Mouse (Mus musculus) bone marrow macrophage, adult 2 months (primary cell): ENCODE data around the gene Zdhhc20.

Source experiments
- CTCF ChIP-seq: IDR thresholded peaks from 2 replicates; pipeline ENCODE4 v1.5.1; 2012; ENCODE audit warnings: low read depth, mild to moderate bottlenecking, low read length, moderate library complexity
- POLR2A ChIP-seq: IDR thresholded peaks from 2 replicates; pipeline ENCODE4 v1.6.1; 2012; ENCODE audit warnings: mild to moderate bottlenecking, low read depth, low read length, borderline replicate concordance

DNA sequence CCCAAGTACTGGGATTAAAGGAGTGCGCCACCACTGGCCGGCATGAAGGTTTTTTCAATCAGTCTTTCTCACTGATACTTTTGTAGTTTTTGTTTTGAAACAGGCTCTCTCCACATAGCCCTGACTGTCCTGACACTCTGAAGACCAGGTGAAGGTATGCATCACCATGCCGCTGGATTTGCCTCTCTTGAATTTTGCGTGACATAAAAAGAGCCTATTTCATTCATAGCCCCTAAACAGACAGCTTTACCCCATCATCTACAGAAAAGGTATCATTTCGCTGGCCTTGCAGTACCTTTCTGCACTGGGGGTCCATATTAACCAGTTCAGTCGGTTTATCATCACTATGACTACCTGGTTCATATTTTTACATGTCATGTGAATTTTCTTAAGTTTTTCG, 92.5 kb downstream of the Zdhhc20 start:
- TF ChIP-seq CTCF (no peak), POLR2A (no peak)
